Comparison of ENCODE assay signal across 24 mouse cellular contexts in the genomic region with DNA sequence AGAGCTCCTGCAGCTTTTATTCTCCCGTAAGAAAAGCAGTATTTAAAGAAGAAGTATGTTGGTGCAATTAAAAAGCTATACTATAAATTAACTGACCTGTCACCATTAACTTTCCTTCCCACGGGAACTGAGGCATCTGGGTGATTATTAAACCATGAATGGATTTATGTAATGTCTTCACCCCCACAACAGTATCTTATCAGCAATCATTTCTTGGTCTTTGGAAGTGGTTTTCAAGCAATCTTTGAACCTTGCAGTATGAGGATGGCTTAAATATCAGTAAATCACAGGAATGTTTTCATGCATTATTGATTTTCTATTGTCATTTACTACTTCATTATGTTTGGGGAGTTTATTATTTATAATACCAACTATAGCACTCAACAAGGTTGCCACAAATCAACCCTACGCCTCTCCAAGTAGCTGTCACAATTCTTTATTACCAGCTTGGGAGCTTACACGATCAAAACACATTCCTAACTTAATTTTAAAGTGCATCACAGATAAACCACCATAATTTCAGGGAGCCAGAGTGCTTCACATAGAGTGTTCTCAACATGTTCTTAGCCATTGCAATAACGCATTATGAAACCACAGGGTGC.
"Had no signal": no experiment of that assay in that cellular context is flagged by ENCODE, and none has a peak within 500 bp of the region (broad histone marks: within the 10 kb centered on the region; RNA-seq: fewer than 3 reads in every experiment).

No protein-coding gene starts in this region.

- H3K4me3 ChIP-seq: gastrocnemius, adult 2 months; heart, embryonic 13.5 days; heart, embryonic 15.5 days; hindbrain, embryonic 13.5 days; hindbrain, embryonic 15.5 days; layer of hippocampus, adult 2 months; left cerebral cortex, adult 2 months; limb, embryonic 10.5 days; limb, embryonic 12.5 days had no signal

- H3K27ac ChIP-seq: gastrocnemius, adult 2 months; heart, embryonic 13.5 days; heart, embryonic 15.5 days; hindbrain, embryonic 13.5 days; hindbrain, embryonic 15.5 days; hindbrain, postnatal 0 days; layer of hippocampus, adult 2 months; left cerebral cortex, adult 2 months; limb, embryonic 10.5 days; limb, embryonic 12.5 days had no signal

- H3K36me3 ChIP-seq: heart, embryonic 13.5 days; heart, embryonic 15.5 days; hindbrain, embryonic 13.5 days; hindbrain, embryonic 15.5 days; limb, embryonic 10.5 days; limb, embryonic 12.5 days had no signal

- H3K4me1 ChIP-seq: heart, embryonic 13.5 days; heart, embryonic 15.5 days; hindbrain, embryonic 13.5 days; hindbrain, embryonic 15.5 days; limb, embryonic 10.5 days; limb, embryonic 12.5 days had no signal

- H3K27me3 ChIP-seq: heart, embryonic 13.5 days; heart, embryonic 15.5 days; hindbrain, embryonic 13.5 days; hindbrain, embryonic 15.5 days; limb, embryonic 12.5 days had no signal

- H3K4me2 ChIP-seq: heart, embryonic 11.5 days; heart, embryonic 13.5 days; heart, embryonic 15.5 days; hindbrain, embryonic 13.5 days; hindbrain, embryonic 15.5 days; limb, embryonic 12.5 days had no signal

- DNase-seq: forebrain, postnatal 0 days; gastrocnemius, adult 2 months; gastrocnemius, postnatal 10 days; gastrocnemius, postnatal 25 days; heart, adult 18-20 months; heart, postnatal 14 days; heart, postnatal 36 days; kidney, adult 18-20 months; kidney, adult 8-10 months; kidney, postnatal 10 days; kidney, postnatal 25 days; kidney, postnatal 4 days; liver had no signal

- ATAC-seq: forebrain, postnatal 0 days; hindbrain, postnatal 0 days; intestine, embryonic 16.5 days had no signal

- H3K9ac ChIP-seq: forebrain, postnatal 0 days; heart, embryonic 13.5 days; heart, embryonic 15.5 days; hindbrain, embryonic 13.5 days; hindbrain, embryonic 15.5 days; limb, embryonic 12.5 days had no signal

- H3K9me3 ChIP-seq: heart, embryonic 13.5 days; heart, embryonic 15.5 days; hindbrain, embryonic 13.5 days; hindbrain, embryonic 15.5 days; limb, embryonic 10.5 days; limb, embryonic 12.5 days had no signal
